Mouse (Mus musculus) stomach, postnatal 0 days (tissue): ENCODE results near the gene Kazn.

ENCODE experiments used
- CTCF ChIP-seq: IDR thresholded peaks from 2 replicates; pipeline ENCODE4 v1.5.1; 2016; ENCODE audit warnings: antibody characterized with exemption, low read depth, mild to moderate bottlenecking, moderate library complexity
- EP300 ChIP-seq: optimal IDR thresholded peaks from 2 replicates; pipeline ENCODE3; 2016; ENCODE audit warnings: antibody characterized with exemption

DNA sequence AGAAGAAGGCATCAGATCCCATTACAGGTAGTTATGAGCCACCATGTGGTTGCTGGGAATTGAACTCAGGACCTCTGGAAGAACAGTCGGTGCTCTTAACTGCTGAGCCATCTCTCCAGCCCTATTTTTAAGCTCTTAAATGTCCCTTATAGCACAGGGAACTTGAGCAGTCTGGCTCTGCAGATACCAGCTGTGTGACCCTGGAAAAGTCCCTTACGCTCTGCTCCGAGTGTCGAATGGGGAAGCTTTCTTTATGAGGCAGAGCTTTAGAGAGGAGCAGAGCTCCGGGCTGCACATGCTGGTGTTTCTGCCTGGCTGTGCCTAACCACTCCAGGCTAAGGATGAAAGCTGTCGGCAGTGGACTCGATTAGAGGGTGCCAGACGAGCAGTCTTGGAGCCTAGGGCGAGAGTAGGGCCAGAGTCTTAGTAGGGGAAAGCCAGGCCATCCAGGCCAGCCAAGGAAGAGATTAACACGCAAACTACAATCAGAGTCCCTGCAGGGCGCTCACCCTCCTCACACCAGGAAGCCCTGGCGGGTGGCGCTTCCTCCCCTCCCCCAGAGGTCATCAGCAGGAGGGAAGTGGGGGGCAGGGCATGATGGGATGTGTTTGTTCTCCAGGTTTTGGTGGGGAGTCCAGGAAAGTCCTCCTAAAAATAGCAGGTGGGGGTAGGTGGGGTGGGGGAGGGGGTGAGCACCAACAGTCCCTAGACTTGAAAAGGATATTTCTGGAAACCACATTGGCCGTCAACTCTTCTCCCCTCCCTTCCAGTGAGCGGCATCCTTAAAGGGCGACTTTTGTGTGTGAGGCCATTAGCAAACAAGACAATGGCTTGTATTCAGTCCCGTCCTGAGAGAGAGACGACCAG, 73.1 kb downstream of the Kazn start:
- TF ChIP-seq EP300 (no peak), CTCF (no peak)
